Mouse (Mus musculus): ENCODE measurements around the gene Olfr539.
"Not testable (repeated sequence)": the region's sequence is repeated elsewhere in the genome, so short reads cannot be mapped to it uniquely, and the experiment has no call there.

GRCm38 (mm10) chr7:140670693-140671092 is 11.0 kb downstream of the Olfr539 start:
- TF ChIP-seq CTCF, EP300 (IDR thresholded peaks at IDR 0.05): not testable (repeated sequence)
